Mouse (Mus musculus): ENCODE results near the gene Rcsd1.

The Rcsd1 gene

GRCm38 (mm10) chr1:165625896-165626295, 83.7 kb downstream of the Rcsd1 start:
- DNase-seq (ENCODE audit: low spot score in 2 of 2), result no peak

- no peak for DNase-seq (ENCODE audit: low spot score in 2 of 2)
These were observed 84.5 kb downstream of the Rcsd1 start for GRCm38 (mm10) chr1:165625058-165625457.

- DNase-seq (ENCODE audit: low spot score in 2 of 2), result no peak
These were observed 91.3 kb downstream of the Rcsd1 start for GRCm38 (mm10) chr1:165618201-165618624.

GRCm38 (mm10) chr1:165617166-165617891, 92.2 kb downstream of the Rcsd1 start:
- DNase-seq (ENCODE audit: low spot score in 2 of 2), result no peak

- DNase-seq (ENCODE audit: low spot score in 2 of 2), result no peak
These were observed 92.9 kb downstream of the Rcsd1 start for GRCm38 (mm10) chr1:165616652-165617051.

GRCm38 (mm10) chr1:165614793-165615192, 94.8 kb downstream of the Rcsd1 start:
- no peak for DNase-seq (ENCODE audit: low spot score in 2 of 2)

- DNase-seq (ENCODE audit: low spot score in 2 of 2), result no peak
These were observed 95.6 kb downstream of the Rcsd1 start for GRCm38 (mm10) chr1:165613926-165614325.

- DNase-seq (ENCODE audit: low spot score in 2 of 2), result no peak
These were observed 96.8 kb downstream of the Rcsd1 start for GRCm38 (mm10) chr1:165612714-165613113.

GRCm38 (mm10) chr1:165610321-165610999, 99.1 kb downstream of the Rcsd1 start:
- no peak for DNase-seq (ENCODE audit: low spot score in 2 of 2)

GRCm38 (mm10) chr1:165609495-165610320, 99.8 kb downstream of the Rcsd1 start:
- DNase-seq (ENCODE audit: low spot score in 2 of 2), result no peak

GRCm38 (mm10) chr1:165608904-165609303, 100.7 kb downstream of the Rcsd1 start:
- DNase-seq (ENCODE audit: low spot score in 2 of 2), result no peak

GRCm38 (mm10) chr1:165605774-165606173, 103.8 kb downstream of the Rcsd1 start:
- no peak for DNase-seq (ENCODE audit: low spot score in 2 of 2)

GRCm38 (mm10) chr1:165605108-165605507, 104.4 kb downstream of the Rcsd1 start:
- DNase-seq (ENCODE audit: low spot score in 2 of 2), result no peak

- DNase-seq (ENCODE audit: low spot score in 2 of 2), result no peak
These were observed 105.4 kb downstream of the Rcsd1 start for GRCm38 (mm10) chr1:165604203-165604602.

GRCm38 (mm10) chr1:165603218-165603617, 106.3 kb downstream of the Rcsd1 start:
- DNase-seq (ENCODE audit: low spot score in 2 of 2), result no peak

- DNase-seq (ENCODE audit: low spot score in 2 of 2), result no peak
These were observed 107.7 kb downstream of the Rcsd1 start for GRCm38 (mm10) chr1:165601775-165602280.

Measured in urinary bladder, adult 18-20 months (tissue).